Mouse (Mus musculus): ENCODE measurements around the gene Olfr1329. TPM values are rescaled to one million over a fixed set of nuclear protein-coding genes. Genes with fewer than 3 reads are reported as not detected.

The Olfr1329 gene
- polyA plus RNA-seq (2014; fragmentation: Illumina TruSeq; extraction: RNeasy Lipid Tissue Mini Kit (QIAGEN cat#74804)) = not detected

GRCm38 (mm10) chr4:118917365-118917764, at the start of gene Olfr1329:
Olfr1329 (minus strand) TSS chr4:118917465.

GRCm38 (mm10) chr4:118961141-118961628, 43.9 kb upstream of the Olfr1329 start, which contains the start of gene Lao1:
Lao1 (plus strand) TSS chr4:118961578.

GRCm38 (mm10) chr4:118938512-118938911, 21.2 kb upstream of the Olfr1329 start, which contains the start of gene Olfr1328:
Olfr1328 (minus strand) TSS chr4:118938612.

GRCm38 (mm10) chr4:118888297-118888696, 29.0 kb downstream of the Olfr1329 start, which contains the start of gene Olfr1330:
Olfr1330 (plus strand) TSS chr4:118888597.

Other genes with a start within 250 kb of the Olfr1329 start
- gene Olfr1342, start 224.7 kb downstream of the Olfr1329 start, polyA plus RNA-seq (2014; fragmentation: Illumina TruSeq; extraction: RNeasy Lipid Tissue Mini Kit (QIAGEN cat#74804)) = not detected
- not detected for gene Olfr1341, start 213.9 kb downstream of the Olfr1329 start, polyA plus RNA-seq (2014; fragmentation: Illumina TruSeq; extraction: RNeasy Lipid Tissue Mini Kit (QIAGEN cat#74804))
- not detected for gene Olfr1340, start 197.3 kb downstream of the Olfr1329 start, polyA plus RNA-seq (2014; fragmentation: Illumina TruSeq; extraction: RNeasy Lipid Tissue Mini Kit (QIAGEN cat#74804))
- gene Olfr1339, start 185.3 kb downstream of the Olfr1329 start, polyA plus RNA-seq (2014; fragmentation: Illumina TruSeq; extraction: RNeasy Lipid Tissue Mini Kit (QIAGEN cat#74804)) = not detected
- gene Olfr1338, start 158.7 kb downstream of the Olfr1329 start, polyA plus RNA-seq (2014; fragmentation: Illumina TruSeq; extraction: RNeasy Lipid Tissue Mini Kit (QIAGEN cat#74804)) = not detected
- gene Olfr1337, start 134.9 kb downstream of the Olfr1329 start, polyA plus RNA-seq (2014; fragmentation: Illumina TruSeq; extraction: RNeasy Lipid Tissue Mini Kit (QIAGEN cat#74804)) = not detected
- gene Olfr1335, start 107.5 kb downstream of the Olfr1329 start, polyA plus RNA-seq (2014; fragmentation: Illumina TruSeq; extraction: RNeasy Lipid Tissue Mini Kit (QIAGEN cat#74804)) = not detected
- gene Olfr1333, start 81.2 kb downstream of the Olfr1329 start, polyA plus RNA-seq (2014; fragmentation: Illumina TruSeq; extraction: RNeasy Lipid Tissue Mini Kit (QIAGEN cat#74804)) = not detected
- gene Olfr1331, start 52.8 kb downstream of the Olfr1329 start, polyA plus RNA-seq (2014; fragmentation: Illumina TruSeq; extraction: RNeasy Lipid Tissue Mini Kit (QIAGEN cat#74804)) = not detected
- gene Olfr1330, start 28.9 kb downstream of the Olfr1329 start, polyA plus RNA-seq (2014; fragmentation: Illumina TruSeq; extraction: RNeasy Lipid Tissue Mini Kit (QIAGEN cat#74804)) = not detected
- gene Olfr1328, start 21.1 kb upstream of the Olfr1329 start, polyA plus RNA-seq (2014; fragmentation: Illumina TruSeq; extraction: RNeasy Lipid Tissue Mini Kit (QIAGEN cat#74804)) = not detected
- 0.43 TPM for gene Lao1, start 44.1 kb upstream of the Olfr1329 start, polyA plus RNA-seq (2014; fragmentation: Illumina TruSeq; extraction: RNeasy Lipid Tissue Mini Kit (QIAGEN cat#74804))
- gene Slc2a1, start 191.2 kb upstream of the Olfr1329 start, polyA plus RNA-seq (2014; fragmentation: Illumina TruSeq; extraction: RNeasy Lipid Tissue Mini Kit (QIAGEN cat#74804)) = 5.2 TPM

Measured in ovary, adult 10 weeks (tissue).